Mouse (Mus musculus) MEL (cell line): Measurements from ENCODE around the gene Dcst1. TPM values are rescaled to one million over a fixed set of nuclear protein-coding genes. Genes with fewer than 3 reads are reported as not detected.

Experiments used
- DNase-seq: peaks from one replicate; pipeline ENCODE4 v3.0.0; 2011; ENCODE audit warnings: low read depth, low spot score
- H3K27ac ChIP-seq: 2 replicates; pipeline ENCODE4 v1.5.1; 2012; ENCODE audit warnings: low read depth, mild to moderate bottlenecking, control low read depth, low read length, moderate library complexity; ENCODE audit not compliant: control insufficient read depth
- H3K27me3 ChIP-seq, 2 experiments: fragments of 150-350 bp in 1 of 2; sonication (generic) in 1 of 2; 2 replicates each; pipeline ENCODE4 v1.6.1; 2012; ENCODE audit warnings: low read length in 2 of 2, mild to moderate bottlenecking in 2 of 2, improper control_type of control experiment in 1 of 2, moderate library complexity in 1 of 2; ENCODE audit not compliant: insufficient read depth in 2 of 2, control insufficient read depth in 1 of 2
- H3K36me3 ChIP-seq, 2 experiments: 2 replicates each; pipeline ENCODE4 v1.6.1; 2012 to 2014; ENCODE audit warnings: low read length in 2 of 2, improper control_type of control experiment in 1 of 2, inconsistent platforms in 1 of 2, mild to moderate bottlenecking in 1 of 2; ENCODE audit not compliant: insufficient read depth in 2 of 2, control insufficient read depth in 1 of 2
- H3K4me1 ChIP-seq, 2 experiments: fragments of 150-350 bp in 1 of 2; sonication (generic) in 1 of 2; 2 replicates each; pipeline ENCODE4 v1.6.1; 2012; ENCODE audit warnings: low read length in 2 of 2, improper control_type of control experiment in 1 of 2, mild to moderate bottlenecking in 1 of 2; ENCODE audit not compliant: insufficient read depth in 2 of 2, control insufficient read depth in 1 of 2
- H3K4me3 ChIP-seq, 2 experiments: fragments of 150-350 bp in 1 of 2; sonication (generic) in 1 of 2; 2 replicates each; pipeline ENCODE4 v1.5.1; 2012; ENCODE audit warnings: low read depth in 2 of 2, low read length in 2 of 2, mild to moderate bottlenecking in 2 of 2, moderate library complexity in 2 of 2, control low read depth in 1 of 2, improper control_type of control experiment in 1 of 2; ENCODE audit not compliant: control insufficient read depth in 1 of 2, insufficient read depth in 1 of 2
- H3K79me2 ChIP-seq: 2 replicates; pipeline ENCODE4 v1.6.1; 2012; ENCODE audit warnings: mild to moderate bottlenecking, low read length, moderate library complexity; ENCODE audit not compliant: control insufficient read depth, poor library complexity, insufficient read depth
- H3K9ac ChIP-seq: 2 replicates; pipeline ENCODE4 v1.6.1; 2012; ENCODE audit warnings: low read depth, mild to moderate bottlenecking, control low read depth, low read length, moderate library complexity; ENCODE audit not compliant: control insufficient read depth, poor library complexity, severe bottlenecking
- H3K9me3 ChIP-seq: fragments of 150-350 bp; sonication (generic); replicated peaks from 2 replicates; pipeline ENCODE4 v1.6.1; 2012; ENCODE audit warnings: mild to moderate bottlenecking, low read length, improper control_type of control experiment, moderate library complexity; ENCODE audit not compliant: insufficient read depth
- CHD1 ChIP-seq: IDR thresholded peaks from 2 replicates; pipeline ENCODE4 v1.6.1; 2012; ENCODE audit warnings: low read depth, mild to moderate bottlenecking, inconsistent platforms, low read length, improper control_type of control experiment
- CHD2 ChIP-seq: IDR thresholded peaks from 2 replicates; pipeline ENCODE4 v1.6.1; 2011; ENCODE audit warnings: low read length, improper control_type of control experiment
- CTCF ChIP-seq, 3 experiments: IDR thresholded peaks in 2 of 3; conservative IDR thresholded peaks in 1 of 3; 2 replicates each; pipeline ENCODE4 v1.5.1; 2011 to 2012; ENCODE audit warnings: low read length in 3 of 3, low read depth in 2 of 3, mild to moderate bottlenecking in 2 of 3, improper control_type of control experiment in 1 of 3, inconsistent platforms in 1 of 3, mixed read lengths in 1 of 3, moderate library complexity in 1 of 3; ENCODE audit not compliant: control insufficient read depth in 1 of 3, insufficient read depth in 1 of 3, poor library complexity in 1 of 3, severe bottlenecking in 1 of 3
- E2F4 ChIP-seq: IDR thresholded peaks from 2 replicates; pipeline ENCODE4 v1.6.1; 2011; ENCODE audit warnings: low read depth, low read length, improper control_type of control experiment, borderline replicate concordance
- GATA1 ChIP-seq: IDR thresholded peaks from 2 replicates; pipeline ENCODE4 v1.6.1; 2011; ENCODE audit warnings: low read depth, low read length, improper control_type of control experiment
- JUND ChIP-seq: IDR thresholded peaks from 2 replicates; pipeline ENCODE4 v1.6.1; 2011; ENCODE audit warnings: low read depth, mild to moderate bottlenecking, improper control_type of control experiment, low read length
- KAT2A ChIP-seq: conservative IDR thresholded peaks from 2 replicates; pipeline ENCODE4 v1.6.1; 2012; ENCODE audit warnings: low read depth, low read length, improper control_type of control experiment, inconsistent platforms
- MAZ ChIP-seq: IDR thresholded peaks from 2 replicates; pipeline ENCODE4 v1.6.1; 2012; ENCODE audit warnings: low read depth, mild to moderate bottlenecking, inconsistent platforms, low read length, improper control_type of control experiment
- MXI1 ChIP-seq: IDR thresholded peaks from 2 replicates; pipeline ENCODE4 v1.6.1; 2011; ENCODE audit warnings: mild to moderate bottlenecking, low read depth, low read length, improper control_type of control experiment
- MYB ChIP-seq: IDR thresholded peaks from 2 replicates; pipeline ENCODE4 v1.6.1; 2011; ENCODE audit warnings: mild to moderate bottlenecking, low read depth, low read length, improper control_type of control experiment
- MYC ChIP-seq: IDR thresholded peaks from 2 replicates; pipeline ENCODE4 v1.6.1; 2011; ENCODE audit warnings: low read depth, mild to moderate bottlenecking, low read length, improper control_type of control experiment, moderate library complexity
- NELFE ChIP-seq: IDR thresholded peaks from 2 replicates; pipeline ENCODE4 v1.6.1; 2011; ENCODE audit warnings: low read depth, low read length, improper control_type of control experiment
- NRF1 ChIP-seq: IDR thresholded peaks from 2 replicates; pipeline ENCODE4 v1.6.1; 2014; ENCODE audit warnings: low read depth, mild to moderate bottlenecking, inconsistent platforms, low read length, improper control_type of control experiment, moderate library complexity; ENCODE audit not compliant: poor library complexity, insufficient read depth, severe bottlenecking
- POLR2A ChIP-seq, 2 experiments: IDR thresholded peaks; 2 replicates each; pipeline ENCODE4 v1.6.1; 2011 to 2012; ENCODE audit warnings: low read length in 2 of 2, mild to moderate bottlenecking in 2 of 2, control low read depth in 1 of 2, improper control_type of control experiment in 1 of 2, low read depth in 1 of 2, moderate library complexity in 1 of 2; ENCODE audit not compliant: control insufficient read depth in 1 of 2, insufficient read depth in 1 of 2, poor library complexity in 1 of 2
- RAD21 ChIP-seq: IDR thresholded peaks from 2 replicates; pipeline ENCODE4 v1.6.1; 2011; ENCODE audit warnings: mild to moderate bottlenecking, low read depth, low read length, improper control_type of control experiment
- TAL1 ChIP-seq: IDR thresholded peaks from 2 replicates; pipeline ENCODE4 v1.6.1; 2012; ENCODE audit warnings: mild to moderate bottlenecking, inconsistent platforms, low read length, moderate library complexity, mixed read lengths
- UBTF ChIP-seq: IDR thresholded peaks from 2 replicates; pipeline ENCODE4 v1.6.1; 2012; ENCODE audit warnings: low read depth, mild to moderate bottlenecking, inconsistent platforms, low read length, improper control_type of control experiment, moderate library complexity, borderline replicate concordance; ENCODE audit not compliant: insufficient read depth
- USF1 ChIP-seq: IDR thresholded peaks from 2 replicates; pipeline ENCODE4 v1.6.1; 2014; ENCODE audit warnings: low read depth, mild to moderate bottlenecking, inconsistent platforms, low read length, improper control_type of control experiment, moderate library complexity
- USF2 ChIP-seq, 2 experiments: IDR thresholded peaks; 2 replicates each; pipeline ENCODE4 v1.6.1; 2011 to 2012; ENCODE audit warnings: improper control_type of control experiment in 2 of 2, low read length in 2 of 2, borderline replicate concordance in 1 of 2, inconsistent platforms in 1 of 2, low read depth in 1 of 2, mild to moderate bottlenecking in 1 of 2; ENCODE audit not compliant: insufficient read depth in 1 of 2
- ZMIZ1 ChIP-seq: IDR thresholded peaks from 2 replicates; pipeline ENCODE4 v1.6.1; 2012; ENCODE audit warnings: low read depth, mild to moderate bottlenecking, inconsistent platforms, low read length, improper control_type of control experiment, moderate library complexity
- polyA plus RNA-seq, 2 experiments: library from polyadenylated mRNA; stranded (reverse) in 1 of 2; unstranded in 1 of 2; fragments of >175 nt in 1 of 2; fragments of >200 nt in 1 of 2; gene quantifications; 2 replicates each; pipeline versions ENCODE4 v1.2.1 to v1.2.4; 2012; ENCODE audit warnings: low replicate concordance in 2 of 2, low read depth in 1 of 2; ENCODE audit not compliant: insufficient read length in 2 of 2, insufficient read depth in 1 of 2, missing spikeins in 1 of 2
- total RNA-seq: library from RNA; depleted of rRNA; stranded (reverse); fragments of 300-350 nt; gene quantifications from 2 replicates; pipeline ENCODE4 v1.2.3, GENCODE M21; 2012

The Dcst1 gene
- total and polyA plus RNA-seq, 3 experiments = 0.08 to 0.29 TPM; not detected in 1

DNA sequence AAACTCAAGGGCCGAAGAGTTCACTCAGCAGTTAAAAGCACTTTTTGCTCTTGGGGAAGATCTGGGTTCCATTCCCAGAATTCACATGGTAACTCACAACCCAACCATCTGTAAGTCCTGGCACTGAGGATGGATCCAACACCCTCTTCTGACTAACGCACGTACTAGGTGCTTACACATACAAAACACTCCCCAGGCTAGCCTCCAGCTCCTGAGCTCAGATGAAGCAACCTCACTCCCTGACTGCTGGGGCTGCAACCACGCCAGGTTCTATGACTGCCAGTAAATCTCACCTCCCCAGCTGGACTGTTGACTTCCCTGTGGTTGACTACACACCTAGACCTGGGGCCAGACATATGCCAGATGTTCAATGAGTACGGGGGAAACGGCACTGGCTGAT lies 41.8 kb upstream of the Dcst1 start:
- Histone ChIP-seq H3K27ac (no peak overlapping the region), H3K9ac (no peak overlapping the region), H3K27me3 (no peaks in the 10 kb centered on the region), H3K4me1 (peaks cover 0 to 6% of the 10 kb centered on the region in 2 experiments; a peak in 2 of 4 replicates), H3K4me3 (no peak overlapping the region), H3K36me3 (peaks cover 7 to 11% of the 10 kb centered on the region in 2 experiments; a peak in 3 of 4 replicates), H3K79me2 (peaks cover 10% of the 10 kb centered on the region), H3K9me3 (no peaks in the 10 kb centered on the region)
- no peak for DNase-seq
- no peak for TF ChIP-seq MYB
- TF ChIP-seq MYC = no peak
- TF ChIP-seq NELFE = no peak
- no peak for TF ChIP-seq KAT2A
- TF ChIP-seq USF1 = no peak
- TF ChIP-seq GATA1 = no peak
- no peak for TF ChIP-seq USF2 (IDR thresholded peaks at IDR 0.05; ENCODE audit: borderline replicate concordance in 1 of 2, insufficient read depth in 1 of 2, low read depth in 1 of 2, low read length in 2 of 2)
- TF ChIP-seq JUND = no peak
- no peak for TF ChIP-seq CTCF (IDR thresholded peaks at IDR 0.05 in 2 of 3, conservative IDR thresholded peaks at IDR 0.05 in 1 of 3; ENCODE audit: control insufficient read depth in 1 of 3, insufficient read depth in 1 of 3, low read depth in 2 of 3, low read length in 3 of 3, poor library complexity in 1 of 3, severe bottlenecking in 1 of 3)
- TF ChIP-seq NRF1 = no peak
- no peak for TF ChIP-seq POLR2A (IDR thresholded peaks at IDR 0.05; ENCODE audit: control insufficient read depth in 1 of 2, insufficient read depth in 1 of 2, low read depth in 1 of 2, low read length in 2 of 2, poor library complexity in 1 of 2)
- TF ChIP-seq UBTF = no peak
- no peak for TF ChIP-seq E2F4
- no peak for TF ChIP-seq RAD21
- TF ChIP-seq CHD2 = no peak
- TF ChIP-seq MAZ = no peak
- TF ChIP-seq MXI1 = no peak
- TF ChIP-seq TAL1 = no peak
- TF ChIP-seq CHD1 = no peak

DNA sequence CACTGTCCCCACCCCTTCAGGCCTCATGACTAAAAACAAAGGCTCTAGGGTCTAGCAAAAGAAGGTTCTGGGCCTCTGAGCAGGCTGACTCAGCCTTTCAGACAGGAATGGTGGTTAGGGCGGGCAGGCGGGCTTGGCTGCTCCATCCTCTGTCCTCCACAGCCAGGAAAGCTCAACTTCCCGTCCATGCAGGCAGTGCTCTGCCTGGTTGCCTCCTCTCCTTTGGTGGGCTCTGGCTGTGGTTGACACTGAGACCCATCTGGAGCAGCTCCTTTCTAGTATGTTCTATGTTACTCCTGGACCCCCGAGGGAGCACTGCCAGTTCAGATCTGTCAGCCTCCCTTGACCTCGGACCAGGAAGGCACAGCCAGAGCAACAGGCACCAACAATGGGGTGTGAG lies 37.6 kb upstream of the Dcst1 start, which contains the start of gene Lenep:
Lenep (minus strand) TSS at position 101 of the 400 bp plus-strand sequence.
- TF ChIP-seq ZMIZ1 (no peak), POLR2A (IDR thresholded peaks at IDR 0.05; ENCODE audit: control insufficient read depth in 1 of 2, insufficient read depth in 1 of 2, low read depth in 1 of 2, low read length in 2 of 2, poor library complexity in 1 of 2) (no peak)
- Histone ChIP-seq H3K79me2 (no peaks in the 10 kb centered on the region), H3K4me3 (no peak within 1 kb of the TSS), H3K27ac (no peak within 1 kb of the TSS), H3K9ac (no peak within 1 kb of the TSS), H3K36me3 (peaks cover 0 to 13% of the 10 kb centered on the region in 2 experiments; a peak in 2 of 4 replicates), H3K27me3 (no peaks in the 10 kb centered on the region), H3K9me3 (no peaks in the 10 kb centered on the region), H3K4me1 (no peaks in the 10 kb centered on the region)
- no peak for DNase-seq
